Mouse (Mus musculus) Patski (cell line): ENCODE data around the gene Neurod4. TPM values are rescaled to one million over a fixed set of nuclear protein-coding genes. Genes with fewer than 3 reads are reported as not detected.
"Not testable (repeated sequence)": the region's sequence is repeated elsewhere in the genome, so short reads cannot be mapped to it uniquely, and the experiment has no call there.

Experiments
- ATAC-seq: fragments of 100-300 bp; one replicate; pipeline ENCODE4 v1.8.0; 2021
- CTCF ChIA-PET: fragments of 350-600 bp; sonication (Branson Sonifier 250); formaldehyde crosslinking; loops from one replicate; lab custom pipeline; 2022; ENCODE audit warnings: inconsistent platforms; lab: Charles Lee
- POLR2A ChIA-PET: fragments of 350-600 bp; sonication (Branson Sonifier 250); formaldehyde crosslinking; loops from one replicate; lab custom pipeline; 2022; ENCODE audit warnings: antibody characterized with exemption, inconsistent platforms; lab: Charles Lee
- DNase-seq: peaks from one replicate; pipeline ENCODE4 v3.0.0-alpha.2; 2011; ENCODE audit warnings: low read depth, low spot score
- H3K27me3 ChIP-seq: fragments of 371-371 bp; one replicate; pipeline ENCODE4 v1.5.1; 2021
- CTCF ChIP-seq: fragments of 100-300 bp; IDR thresholded peaks from one replicate; pipeline ENCODE4 v1.5.1; 2021
- in situ Hi-C: fragments of 300-500 bp; cut with MboI; formaldehyde crosslinking; loops from 3 replicates; pipeline ENCODE4 v1.11.1; 2018; ENCODE audit warnings: low pct_unique_long_range_greater_than_20kb, mixed read lengths
- polyA plus RNA-seq: library from polyadenylated mRNA; unstranded; gene quantifications from one replicate; pipeline ENCODE4 v1.2.3, GENCODE M21; 2021

Neurod4 gene
- polyA plus RNA-seq, 1 experiment from 2014 or later, result not detected

DNA sequence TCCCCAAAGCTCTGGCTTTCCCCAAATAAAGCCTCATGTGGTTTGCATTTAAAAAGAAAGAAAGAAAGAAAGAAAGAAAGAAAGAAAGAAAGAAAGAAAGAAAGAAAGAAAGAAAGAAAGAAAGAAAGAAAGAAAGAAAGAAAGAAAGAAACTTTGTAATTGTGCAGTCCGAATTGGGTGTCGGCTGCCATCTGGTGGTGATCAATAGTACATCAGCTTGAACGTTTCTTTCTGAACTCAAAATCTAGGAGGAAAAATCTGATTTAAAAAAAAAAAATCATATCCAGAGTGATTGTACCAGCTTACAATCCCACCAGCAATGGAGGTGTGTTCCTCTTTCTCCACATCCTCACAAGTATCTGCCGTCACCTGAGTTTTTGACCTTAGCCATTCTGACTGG lies 18.7 kb upstream of the Neurod4 start:
- POLR2A ChIA-PET, DNase-seq, H3K27me3 ChIP-seq, ATAC-seq: not testable (repeated sequence)
- TF ChIP-seq CTCF, result peak; percentile 48
- CTCF ChIA-PET, result interaction anchor here (1.2 kb wide), 1 partner anchor 56 kb away, joined by 3 read pairs; no protein-coding TSS in a partner anchor
- in situ Hi-C loops, result loop anchor here (5.0 kb wide), 1 partner anchor 66 kb away; no protein-coding TSS in a partner anchor

- no peak for TF ChIP-seq CTCF
- ChIA-PET CTCF (no interaction called here), POLR2A (no interaction called here)
- in situ Hi-C loops, result no loop called here
- peaks cover 16% of the 10 kb centered on the region for H3K27me3 ChIP-seq
- DNase-seq (no peak), ATAC-seq (no peak)
Measured at GRCm38 (mm10) chr10:130293741-130294408, 13.8 kb upstream of the Neurod4 start.

DNA sequence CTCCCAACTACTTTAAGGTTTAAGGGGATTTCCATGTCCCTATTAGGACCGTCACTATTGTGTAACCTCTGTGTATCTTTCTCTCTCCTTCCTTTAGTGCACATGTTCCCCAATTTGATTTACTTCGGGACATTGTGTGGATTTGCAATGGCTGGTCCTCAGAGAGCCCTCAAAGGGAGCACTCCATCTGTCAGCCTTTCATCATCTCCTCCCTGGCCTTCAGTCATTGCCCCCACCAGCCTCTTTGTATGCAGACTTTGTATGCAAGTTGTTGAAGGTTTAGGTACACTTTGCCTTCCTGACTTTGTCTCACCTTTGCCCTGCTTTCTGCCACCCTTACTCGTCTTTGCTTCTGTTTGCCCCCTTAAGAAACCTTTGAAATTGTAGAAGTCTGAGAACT lies 8.0 kb upstream of the Neurod4 start:
- TF ChIP-seq CTCF, result no peak
- ATAC-seq, result no peak
- POLR2A ChIA-PET, result no interaction called here
- in situ Hi-C loops, result no loop called here
- peaks cover 16% of the 10 kb centered on the region for H3K27me3 ChIP-seq
- CTCF ChIA-PET, result no interaction called here
- no peak for DNase-seq

GRCm38 (mm10) chr10:130287201-130287600 lies 7.2 kb upstream of the Neurod4 start:
- DNase-seq, result no peak
- POLR2A ChIA-PET, result no interaction called here
- in situ Hi-C loops, result no loop called here
- peaks cover 15% of the 10 kb centered on the region for H3K27me3 ChIP-seq
- no peak for TF ChIP-seq CTCF
- ATAC-seq, result no peak
- CTCF ChIA-PET, result no interaction called here

GRCm38 (mm10) chr10:130281982-130282449 lies 2.0 kb upstream of the Neurod4 start:
- no peak for TF ChIP-seq CTCF
- ChIA-PET POLR2A (no interaction called here), CTCF (no interaction called here)
- DNase-seq (no peak), ATAC-seq (no peak)
- H3K27me3 ChIP-seq, result no peaks in the 10 kb centered on the region
- in situ Hi-C loops, result no loop called here

- H3K27me3 ChIP-seq, result no peaks in the 10 kb centered on the region
- ATAC-seq (no peak), DNase-seq (no peak)
- no peak for TF ChIP-seq CTCF
- in situ Hi-C loops, result no loop called here
- ChIA-PET POLR2A (no interaction called here), CTCF (no interaction called here)
Measured at GRCm38 (mm10) chr10:130276496-130276895, 3.5 kb downstream of the Neurod4 start.

GRCm38 (mm10) chr10:130275759-130276158 lies 4.3 kb downstream of the Neurod4 start:
- ATAC-seq (no peak), DNase-seq (no peak)
- no peaks in the 10 kb centered on the region for H3K27me3 ChIP-seq
- TF ChIP-seq CTCF, result no peak
- CTCF ChIA-PET, result no interaction called here
- in situ Hi-C loops, result no loop called here
- POLR2A ChIA-PET, result no interaction called here

GRCm38 (mm10) chr10:130263203-130263602 lies 16.8 kb downstream of the Neurod4 start:
- ATAC-seq (no peak), DNase-seq (no peak)
- no peaks in the 10 kb centered on the region for H3K27me3 ChIP-seq
- in situ Hi-C loops, result no loop called here
- POLR2A ChIA-PET, result no interaction called here
- CTCF ChIA-PET, result interaction anchor here (2.0 kb wide), 1 partner anchor 26 kb away, joined by 4 read pairs; no protein-coding TSS in a partner anchor
- no peak for TF ChIP-seq CTCF

DNA sequence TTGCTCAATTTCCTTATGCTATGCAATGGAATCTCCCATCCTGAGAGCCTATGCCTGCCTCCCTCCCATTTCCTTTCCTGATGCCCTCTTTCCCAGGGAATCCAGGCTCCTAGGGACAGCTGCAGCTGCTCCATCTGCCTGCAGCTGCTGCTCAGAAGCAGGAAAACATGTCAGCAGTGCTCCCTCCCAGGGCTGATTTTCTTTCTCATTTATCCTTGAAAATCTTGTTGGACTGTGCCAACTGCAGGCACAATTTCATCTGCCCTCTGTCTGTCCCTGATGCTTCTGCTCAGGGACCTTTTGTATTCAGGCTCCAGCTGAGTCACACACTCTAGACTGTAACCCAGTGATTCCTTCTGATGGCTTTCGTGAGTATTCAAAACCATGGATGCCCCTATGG lies 20.6 kb downstream of the Neurod4 start:
- CTCF ChIA-PET, result no interaction called here
- H3K27me3 ChIP-seq, result no peaks in the 10 kb centered on the region
- TF ChIP-seq CTCF, result no peak
- POLR2A ChIA-PET, result no interaction called here
- in situ Hi-C loops, result no loop called here
- DNase-seq (no peak), ATAC-seq (no peak)

DNA sequence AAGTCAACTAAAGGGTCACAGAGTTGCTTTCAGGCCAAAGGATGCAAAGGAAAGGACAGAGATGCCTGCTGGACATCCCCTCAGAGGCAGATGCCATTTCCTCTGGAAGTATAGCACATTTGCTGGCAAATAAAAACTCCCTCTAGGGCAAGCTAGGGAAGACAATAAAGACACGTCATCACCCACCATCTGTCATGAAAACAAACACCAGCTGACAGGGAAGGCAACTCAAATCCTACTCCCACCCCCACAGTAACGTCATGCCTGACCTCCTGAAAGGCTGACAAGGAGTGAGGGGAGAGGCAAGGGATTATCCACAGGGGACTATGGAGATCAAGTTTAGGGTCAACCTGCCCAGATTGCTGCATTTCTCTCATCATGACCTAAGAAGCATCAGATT lies 35.8 kb downstream of the Neurod4 start:
- ChIA-PET POLR2A (no interaction called here), CTCF (no interaction called here)
- DNase-seq, result no peak
- H3K27me3 ChIP-seq, result peaks cover under 1% of the 10 kb centered on the region
- ATAC-seq, result no peak
- in situ Hi-C loops, result no loop called here
- no peak for TF ChIP-seq CTCF

DNA sequence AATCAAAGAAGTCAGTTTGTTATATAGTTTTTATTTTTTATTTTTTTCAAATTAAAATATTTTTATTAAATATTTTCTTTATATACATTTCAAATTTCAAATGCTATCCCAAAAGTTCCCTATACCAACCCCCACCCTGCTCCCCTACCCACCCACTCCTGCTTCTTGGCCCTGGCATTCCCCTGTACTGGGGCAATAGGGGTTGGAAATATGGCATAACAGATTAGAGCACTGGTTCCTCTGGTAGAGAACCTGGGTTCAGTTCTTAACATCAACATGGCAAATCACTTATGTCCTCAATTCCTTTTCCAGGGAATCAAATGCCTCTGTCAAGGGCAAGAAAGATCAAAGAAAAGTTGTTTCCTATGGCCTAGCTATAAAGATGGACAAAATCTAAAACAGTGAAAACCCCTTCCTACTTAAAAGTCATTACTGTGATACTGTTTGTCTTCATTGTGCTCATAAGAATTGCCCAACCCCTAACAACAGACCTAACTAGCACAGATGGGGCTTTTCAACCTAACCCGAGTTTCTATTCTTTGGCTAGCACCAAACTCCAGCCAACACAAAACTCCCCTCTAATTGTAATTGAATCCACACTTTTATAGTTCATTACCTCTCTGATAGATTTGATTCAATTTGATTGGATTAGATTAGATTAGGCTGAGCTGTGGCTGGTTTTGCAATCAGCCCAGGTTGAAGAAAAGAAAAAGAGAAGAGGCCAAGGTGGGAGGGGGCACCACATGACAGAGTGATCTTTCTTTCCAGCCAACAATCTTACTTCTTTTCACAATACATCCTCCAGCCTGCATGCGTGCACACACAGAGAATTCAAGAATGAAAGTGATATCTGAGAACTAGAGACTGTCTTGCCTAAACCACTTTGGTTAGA lies 41.5 kb downstream of the Neurod4 start:
- CTCF ChIA-PET, result no interaction called here
- POLR2A ChIA-PET, result no interaction called here
- in situ Hi-C loops, result no loop called here
- H3K27me3 ChIP-seq, result peaks cover 34% of the 10 kb centered on the region
- TF ChIP-seq CTCF, result no peak
- ATAC-seq, result no peak
- DNase-seq, result no peak
